Mouse (Mus musculus) cerebral cortex, adult 2 months (tissue): ENCODE results near the gene Nr5a1.

Source experiments
- WGBS: fragments of 180-500 bp; shearing (Covaris S2); methylation state at CpG from one replicate; pipeline ENCODE4 v1.1.7; 2018; 5-methylcytosine and 5-hydroxymethylcytosine counted together

Gene Nr5a1

GRCm38 (mm10) chr2:38647201-38647606 is 67.1 kb downstream of the Nr5a1 start:
- WGBS, result 49% methylated on average over 8 of the region's 8 CpGs

- 2% methylated on average over 3 of the region's 3 CpGs for WGBS
Measured at GRCm38 (mm10) chr2:38645936-38646335, 68.4 kb downstream of the Nr5a1 start.

- 2% methylated on average over 52 of the region's 52 CpGs for WGBS
Measured at GRCm38 (mm10) chr2:38643625-38644427, 70.5 kb downstream of the Nr5a1 start, which contains the start of gene Psmb7. Psmb7 (minus strand) TSS chr2:38644087.
